ENCODE assay signal across 9 mouse cellular contexts in genomic region chr17:34093199-34093874, GRCm38 (mm10). TPM values are rescaled to one million over a fixed set of nuclear protein-coding genes. Genes with fewer than 3 reads are reported as not detected.
A peak's percentile ranks its signal among the peaks of the same experiment; 100 is the strongest.
DNase-seq lines count a peak whose midpoint lies in the region; TF ChIP-seq lines count a peak whose summit lies in the region.
"Had no signal": no experiment of that assay in that cellular context is flagged by ENCODE, and none has a peak within 500 bp of the region (broad histone marks: within the 10 kb centered on the region; RNA-seq: fewer than 3 reads in every experiment).

No protein-coding gene starts in this region.

- no peaks in the 10 kb centered on the region for H3K27me3 ChIP-seq in limb, embryonic 10.5 days (ENCODE audit: low read depth, poor library complexity, severe bottlenecking)
- H3K27me3 ChIP-seq in thymus, adult 2 months (ENCODE audit: control insufficient read depth, insufficient read depth, low read length) = no peaks in the 10 kb centered on the region

- DNase-seq in lung, postnatal 36 days = peak; percentile 42
- DNase-seq in lung, postnatal 14 days = no peak
- peak; percentile 72 for DNase-seq in embryo, embryonic 11.5 days (ENCODE audit: low read depth, low spot score)
- peak; percentile 87 for DNase-seq in limb, embryonic 10.5 days (ENCODE audit: low spot score)
- peak; percentile 61 for DNase-seq in thymus, adult 2 months
- DNase-seq in gastrocnemius, adult 8-10 months (ENCODE audit: low spot score in 2 of 2) = no peak
- no peak for DNase-seq in adrenal gland, postnatal 25 days
- DNase-seq in cerebellum, adult 18-20 months = no peak

- H3K27ac ChIP-seq in limb, embryonic 10.5 days = peak overlapping the region; percentile 57; the same call in 1 of the 2 replicates
- H3K27ac ChIP-seq in thymus, adult 2 months (ENCODE audit: control insufficient read depth, insufficient read depth, low read length) = peak overlapping the region; percentile 94

- no peaks in the 10 kb centered on the region for H3K9me3 ChIP-seq in limb, embryonic 10.5 days (replicated peaks)

- H3K36me3 ChIP-seq in limb, embryonic 10.5 days = no peaks in the 10 kb centered on the region
- no peaks in the 10 kb centered on the region for H3K36me3 ChIP-seq in thymus, adult 2 months (ENCODE audit: control insufficient read depth, insufficient read depth, low read length)

- no peak for TF ChIP-seq POLR2A in thymus, adult 2 months (IDR thresholded peaks at IDR 0.05; ENCODE audit: control insufficient read depth, extremely low read depth, insufficient read depth, low read length, poor library complexity)

- H3K4me3 ChIP-seq in limb, embryonic 10.5 days = 0 out of 2 replicates have a peak overlapping the region, but pooled peaks have one; percentile 27
- H3K4me3 ChIP-seq in thymus, adult 2 months (ENCODE audit: control insufficient read depth, insufficient read depth, low read length) = no peak overlapping the region

- peaks cover 25% of the 10 kb centered on the region for H3K4me1 ChIP-seq in limb, embryonic 10.5 days
- peaks cover 49% of the 10 kb centered on the region for H3K4me1 ChIP-seq in thymus, adult 2 months (replicated peaks; ENCODE audit: control insufficient read depth, insufficient read depth, low read length)

- TF ChIP-seq CTCF in thymus, adult 2 months (IDR thresholded peaks at IDR 0.05; ENCODE audit: borderline replicate concordance, control insufficient read depth, extremely low read depth, insufficient read depth, low read length, poor library complexity) = no peak

- WGBS in limb, embryonic 10.5 days = 29% methylated on average over 7 of the region's 7 CpGs
- WGBS in thymus, adult 2 months = 35% methylated on average over 7 of the region's 7 CpGs

RNA-seq across cellular contexts. Expression of gene H2-Oa, which starts 1.2 kb away (rescaled TPM):
- 0.31 and 0.66 TPM in 2 replicates for polyA plus RNA-seq in limb, embryonic 10.5 days (2016; fragmentation: Nextera tagmentation; extraction: Ambion mirVana)
- polyA plus RNA-seq in thymus, adult 2 months (2012; rRNA removed) = 122 and 154 TPM in 2 replicates
- not detected for total RNA-seq in gastrocnemius, adult 8-10 months (2022)
- total RNA-seq in adrenal gland, postnatal 25 days (2021) = 0.27 TPM in 1 of 2 replicates, not detected in the other
- polyA plus RNA-seq: heart, postnatal 0 days had no signal

RNA-seq across cellular contexts. Expression of gene H2-DMa, which starts 26.0 kb away (rescaled TPM):
- 4.2 and 5.3 TPM in 2 replicates for polyA plus RNA-seq in limb, embryonic 10.5 days (2016; fragmentation: Nextera tagmentation; extraction: Ambion mirVana)
- 141 and 177 TPM in 2 replicates for polyA plus RNA-seq in thymus, adult 2 months (2012; rRNA removed)
- 1 to 10 TPM; 3.0 to 4.6 (median 4.0) TPM for total RNA-seq in gastrocnemius, adult 8-10 months (2022)
- 9.0 and 11.5 TPM in 2 replicates for total RNA-seq in adrenal gland, postnatal 25 days (2021)

RNA-seq across cellular contexts. Expression of gene Brd2, which starts 29.1 kb away (rescaled TPM):
- 140 and 145 TPM in 2 replicates for polyA plus RNA-seq in limb, embryonic 10.5 days (2016; fragmentation: Nextera tagmentation; extraction: Ambion mirVana)
- 236 and 257 TPM in 2 replicates for polyA plus RNA-seq in thymus, adult 2 months (2012; rRNA removed)
- 10 to 100 TPM; 67.9 to 73.8 (median 69.8) TPM for total RNA-seq in gastrocnemius, adult 8-10 months (2022)
- total RNA-seq in adrenal gland, postnatal 25 days (2021) = 209 and 233 TPM in 2 replicates

RNA-seq across cellular contexts. Expression of gene H2-DMb2, which starts 49.8 kb away (rescaled TPM):
- 0.18 and 0.40 TPM in 2 replicates for polyA plus RNA-seq in limb, embryonic 10.5 days (2016; fragmentation: Nextera tagmentation; extraction: Ambion mirVana)
- polyA plus RNA-seq in thymus, adult 2 months (2012; rRNA removed) = 119 and 123 TPM in 2 replicates
- total RNA-seq in gastrocnemius, adult 8-10 months (2022) = under 1 TPM in 2 of 4 experiments, not detected in 2; 0.40 to 0.61 TPM
- total RNA-seq in adrenal gland, postnatal 25 days (2021) = 1.7 TPM in 1 of 2 replicates, not detected in the other

RNA-seq across cellular contexts. Expression of gene Col11a2, which starts 54.1 kb away (rescaled TPM):
- polyA plus RNA-seq in limb, embryonic 10.5 days (2016; fragmentation: Nextera tagmentation; extraction: Ambion mirVana) = 0.43 and 2.5 TPM in 2 replicates
- polyA plus RNA-seq in thymus, adult 2 months (2012; rRNA removed) = 8.5 and 11.8 TPM in 2 replicates
- total RNA-seq in gastrocnemius, adult 8-10 months (2022) = 1 to 10 TPM; 2.5 to 4.8 (median 3.9) TPM
- 0.91 and 3.0 TPM in 2 replicates for total RNA-seq in adrenal gland, postnatal 25 days (2021)

Comparison
In these comparisons a context has a peak if more than half of its experiments do, and no peak if none do; other contexts are left out.
1. DNase-seq: peak in lung, postnatal 36 days (single experiment), embryo, embryonic 11.5 days (single experiment), limb, embryonic 10.5 days (single experiment) and thymus, adult 2 months (single experiment); none in lung, postnatal 14 days (single experiment), gastrocnemius, adult 8-10 months (0 of 2), adrenal gland, postnatal 25 days (single experiment) and cerebellum, adult 18-20 months (0 of 2).